Mouse (Mus musculus) liver, embryonic 14.5 days (tissue): ENCODE results near the gene 1700029F12Rik.

Experiments used
- CTCF ChIP-seq: IDR thresholded peaks from 2 replicates; pipeline ENCODE4 v1.5.1; 2016; ENCODE audit warnings: antibody characterized with exemption, low read depth, control low read depth
- EP300 ChIP-seq: IDR thresholded peaks from 2 replicates; pipeline ENCODE4 v1.6.1; 2016; ENCODE audit warnings: antibody characterized with exemption, low read depth

DNA sequence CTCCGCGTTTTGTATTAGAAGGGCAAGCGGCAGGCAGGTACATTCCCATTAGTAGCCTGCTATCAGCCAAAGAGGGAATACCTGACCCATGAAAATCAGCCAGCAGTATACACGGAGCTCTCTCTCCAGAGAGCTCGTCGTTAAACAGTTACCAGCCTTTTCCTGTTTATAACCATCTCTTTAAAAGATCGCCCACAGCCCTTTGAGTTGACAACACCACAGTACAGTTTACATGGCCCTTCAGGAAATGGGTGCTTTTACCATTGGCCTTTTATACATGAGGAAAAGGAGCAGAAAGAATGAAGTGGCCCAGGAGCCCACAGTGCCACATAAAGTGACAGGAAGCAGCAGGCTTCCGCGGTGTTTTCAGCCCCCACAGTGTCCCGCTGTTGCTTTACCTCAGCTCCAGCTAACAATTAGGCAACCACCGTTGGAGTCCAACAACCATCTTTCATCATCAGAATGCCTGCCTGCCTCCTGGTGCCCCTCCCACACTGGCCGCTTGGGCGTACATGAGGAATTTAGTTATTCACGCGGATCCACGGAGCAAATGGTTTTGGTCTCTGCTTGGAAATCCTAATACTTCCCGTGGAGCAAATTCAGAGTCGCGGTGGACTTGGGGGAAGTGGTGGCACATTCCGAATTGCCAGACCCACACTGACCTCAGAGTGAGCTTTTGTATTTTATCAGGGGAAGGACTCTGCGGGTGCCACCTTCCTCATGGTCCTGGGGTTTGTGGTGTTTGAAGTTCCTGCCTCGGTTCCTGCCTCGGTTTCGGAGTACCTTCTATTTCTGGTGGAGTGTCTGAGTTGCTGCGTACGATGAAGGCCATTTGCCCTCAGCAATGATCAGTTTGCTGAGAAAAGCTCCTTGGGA, 50.7 kb downstream of the 1700029F12Rik start:
- TF ChIP-seq CTCF (no peak), EP300 (no peak)
